Mouse (Mus musculus) pancreas, adult 10 weeks (tissue): ENCODE measurements around the gene Uba52. TPM values are rescaled to one million over a fixed set of nuclear protein-coding genes. Genes with fewer than 3 reads are reported as not detected.

Experiments used
- polyA plus RNA-seq: library from polyadenylated mRNA; stranded (reverse); fragments of 350-450 nt; fragmentation: Illumina TruSeq; extraction: RNeasy Lipid Tissue Mini Kit (QIAGEN cat#74804); gene quantifications from one replicate; pipeline ENCODE4 v1.2.3, GENCODE M21; 2015; ENCODE audit warnings: low read depth, low replicate concordance; ENCODE audit not compliant: insufficient read depth

Gene Uba52
- 731 TPM for polyA plus RNA-seq

GRCm38 (mm10) chr8:70510228-70510915, at the start of gene Uba52:
Uba52 (minus strand) TSS chr8:70510801.

GRCm38 (mm10) chr8:70539077-70539813, 28.6 kb upstream of the Uba52 start, which contains the start of gene Ell:
Ell (plus strand) TSS chr8:70539457.

DNA sequence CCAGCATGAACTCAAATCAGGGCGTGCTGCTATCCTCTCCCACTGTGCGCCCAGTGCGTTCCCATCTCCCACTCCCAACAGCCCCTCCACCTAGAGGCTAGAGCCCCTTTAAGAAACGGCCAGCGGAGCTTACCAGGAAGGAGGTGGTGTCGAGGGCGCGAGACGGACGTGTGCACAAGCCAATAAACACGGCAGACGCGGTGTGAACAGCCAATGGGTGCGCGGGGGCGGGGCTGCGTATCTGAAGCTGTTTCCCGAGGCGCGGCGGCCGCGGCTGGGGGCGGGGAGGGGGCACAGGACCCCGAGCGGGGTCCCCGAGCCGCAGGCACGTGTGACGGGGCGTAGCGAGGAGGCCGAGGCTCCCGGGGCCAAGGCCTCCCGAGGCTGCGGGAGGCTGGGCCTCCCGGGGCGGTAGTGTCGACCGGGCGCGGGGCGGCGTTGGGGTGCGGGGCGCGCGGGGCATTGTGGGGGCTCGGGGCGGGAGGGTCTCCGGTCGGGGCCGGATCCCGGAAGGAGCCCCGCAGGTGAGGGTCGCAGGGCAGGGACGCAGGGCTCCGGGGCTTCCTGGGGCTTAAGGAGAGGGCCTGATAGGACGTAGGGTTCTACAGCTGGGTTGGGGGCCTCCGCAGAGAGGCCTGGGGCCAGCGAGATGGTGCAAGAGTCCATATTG, 17.0 kb upstream of the Uba52 start, which contains the start of the genes Fkbp8 and Kxd1:
TSS of gene Fkbp8 (plus strand) at position 213 of the 670 bp plus-strand sequence.
TSS of gene Kxd1 (minus strand) at position 445 of the 670 bp plus-strand sequence.

DNA sequence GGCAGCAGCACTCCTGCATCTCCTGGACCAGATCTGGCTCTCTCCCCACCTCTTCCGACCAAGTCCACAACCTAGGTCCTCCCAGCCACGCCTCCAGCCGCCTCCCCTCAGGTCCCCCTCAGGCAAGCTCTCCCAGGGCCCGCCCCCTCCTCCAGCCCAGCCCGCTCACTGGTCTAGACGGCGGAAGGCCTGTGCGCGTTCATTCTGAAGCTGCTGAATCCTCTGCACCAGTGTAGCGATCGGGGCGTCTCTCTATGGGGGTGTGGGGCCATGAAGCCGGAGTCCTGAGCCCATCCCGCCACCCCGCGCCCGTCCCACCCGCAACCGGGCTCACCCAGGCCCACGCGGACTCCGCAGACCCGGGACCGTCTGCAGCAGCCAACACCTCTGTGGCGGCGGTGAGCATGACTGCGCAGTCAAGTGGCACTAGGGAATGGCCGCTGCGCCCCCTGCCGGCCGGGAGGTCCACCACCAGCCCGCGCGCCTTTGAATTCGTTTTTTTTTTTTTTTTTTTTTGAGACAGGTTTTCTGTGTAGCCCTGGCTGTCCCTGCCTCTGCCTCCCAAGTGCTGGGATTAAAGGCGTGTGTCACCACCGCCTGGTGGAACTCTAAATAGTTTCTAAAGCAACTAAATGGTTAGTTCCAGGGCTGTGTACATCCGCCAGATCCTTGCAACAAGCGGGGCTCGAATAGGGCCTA, 4.1 kb downstream of the Uba52 start, which contains the start of gene Rex1bd:
TSS of gene Rex1bd (minus strand) at position 425 of the 699 bp plus-strand sequence.

GRCm38 (mm10) chr8:70492664-70493640, 17.6 kb downstream of the Uba52 start, which contains the start of gene Crlf1:
Crlf1 (plus strand) TSS chr8:70493158.

GRCm38 (mm10) chr8:70486941-70487520, 23.6 kb downstream of the Uba52 start, which contains the start of gene Tmem59l:
Tmem59l (minus strand) TSS chr8:70487358.

DNA sequence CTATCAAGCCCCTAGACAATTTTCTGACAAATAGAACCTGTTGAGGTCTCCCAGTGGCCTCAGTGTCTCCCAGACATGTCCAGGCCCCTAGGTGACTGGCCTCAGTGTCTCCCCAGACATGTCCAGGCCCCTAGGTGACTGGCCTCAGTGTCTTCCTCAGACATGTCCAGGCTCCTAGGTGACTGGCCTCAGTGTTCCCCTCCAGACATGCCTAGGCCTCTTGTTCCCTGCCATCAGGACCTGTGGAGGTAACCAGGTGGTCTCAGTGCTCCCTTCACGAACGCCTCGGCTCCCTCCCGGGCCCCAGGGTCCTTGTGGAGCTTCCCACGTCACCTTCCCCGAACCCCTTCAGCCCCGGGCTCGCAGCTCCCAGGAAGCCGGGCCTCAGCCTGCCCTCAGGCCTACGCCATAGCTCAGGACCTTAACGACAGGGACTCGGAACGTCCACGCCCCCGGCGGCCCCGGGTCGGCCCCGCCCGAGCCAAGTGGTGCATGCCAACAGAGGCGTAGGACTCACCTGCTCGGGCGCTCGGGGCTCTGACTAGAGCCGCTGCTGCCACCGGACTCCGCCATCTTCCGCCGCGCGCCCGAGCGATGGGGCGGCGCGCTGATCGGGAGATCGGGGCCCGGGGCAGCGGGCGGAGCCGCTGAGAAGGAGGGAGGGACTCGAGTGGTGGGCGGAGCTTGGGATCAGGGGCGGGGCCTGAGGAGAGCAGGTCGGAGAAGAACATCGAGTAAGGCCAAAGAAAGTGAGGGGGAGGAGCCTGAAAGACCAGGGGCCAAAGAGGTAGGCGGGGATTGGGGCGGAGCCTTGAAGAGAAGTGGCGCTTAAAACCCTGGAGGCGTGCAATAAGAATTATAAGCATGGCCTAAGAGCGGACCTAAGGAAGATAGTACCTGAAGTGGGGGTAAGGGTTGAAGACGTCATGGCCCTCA, 34.0 kb downstream of the Uba52 start, which contains the start of gene Klhl26:
TSS of gene Klhl26 (minus strand) at position 636 of the 936 bp plus-strand sequence.

Other genes starting within 250 kb of the Uba52 start
- gene Homer3, start 228.0 kb downstream of the Uba52 start, polyA plus RNA-seq: 3.4 TPM
- gene Ddx49, start 208.3 kb downstream of the Uba52 start, polyA plus RNA-seq: 16.1 TPM
- gene Cope, start 208.3 kb downstream of the Uba52 start, polyA plus RNA-seq: 97.1 TPM
- gene Cers1, start 195.0 kb downstream of the Uba52 start, polyA plus RNA-seq: not detected
- not detected for gene Gdf1, start 181.0 kb downstream of the Uba52 start, polyA plus RNA-seq
- gene Upf1, start 157.5 kb downstream of the Uba52 start, polyA plus RNA-seq: 9.1 TPM
- not detected for gene Comp, start 137.2 kb downstream of the Uba52 start, polyA plus RNA-seq
- 6.0 TPM for gene Crtc1, start 71.2 kb downstream of the Uba52 start, polyA plus RNA-seq
- 4.2 TPM for gene Klhl26, start 33.8 kb downstream of the Uba52 start, polyA plus RNA-seq
- gene Tmem59l, start 23.4 kb downstream of the Uba52 start, polyA plus RNA-seq: 3.6 TPM
- 23.2 TPM for gene Crlf1, start 17.6 kb downstream of the Uba52 start, polyA plus RNA-seq
- gene Rex1bd, start 4.0 kb downstream of the Uba52 start, polyA plus RNA-seq: 39.6 TPM
- gene Fkbp8, start 16.9 kb upstream of the Uba52 start, polyA plus RNA-seq: 78.4 TPM
- gene Kxd1, start 17.2 kb upstream of the Uba52 start, polyA plus RNA-seq: 14.3 TPM
- gene Ell, start 28.7 kb upstream of the Uba52 start, polyA plus RNA-seq: 6.0 TPM
- 17.5 TPM for gene Isyna1, start 83.6 kb upstream of the Uba52 start, polyA plus RNA-seq
- 22.8 TPM for gene Ssbp4, start 98.1 kb upstream of the Uba52 start, polyA plus RNA-seq
- gene Lrrc25, start 105.4 kb upstream of the Uba52 start, polyA plus RNA-seq: 2.3 TPM
- gene Gdf15, start 121.7 kb upstream of the Uba52 start, polyA plus RNA-seq: 0.61 TPM
- gene Pgpep1, start 149.6 kb upstream of the Uba52 start, polyA plus RNA-seq: 8.6 TPM
- gene Lsm4, start 162.4 kb upstream of the Uba52 start, polyA plus RNA-seq: 14.0 TPM
- gene Jund, start 188.1 kb upstream of the Uba52 start, polyA plus RNA-seq: 32.7 TPM
- not detected for gene Iqcn, start 192.7 kb upstream of the Uba52 start, polyA plus RNA-seq
- not detected for gene Gm3336, start 207.7 kb upstream of the Uba52 start, polyA plus RNA-seq
- gene Pde4c, start 212.9 kb upstream of the Uba52 start, polyA plus RNA-seq: 1.9 TPM
- 12.4 TPM for gene Rab3a, start 243.9 kb upstream of the Uba52 start, polyA plus RNA-seq